Mouse (Mus musculus) liver, embryonic 13.5 days (tissue): ENCODE measurements at regions not wholly inside any gene's neighbourhood (a gene's known extent, or its start where the extent isn't known, plus 50 kb on each side); places are given as distances from the start of the nearest gene placed in this dataset.

Source experiments
- ATAC-seq: fragments of 200-750 bp; cut with Nextera tagmentation; 2 replicates; pipeline ENCODE4 v1.8.0; 2017; ENCODE audit warnings: low read depth, mild to moderate bottlenecking, moderate number of reproducible peaks, moderate library complexity
- DNase-seq: peaks from one replicate; pipeline ENCODE4 v3.0.0; 2022
- H3K27ac ChIP-seq: fragments of 300-500 bp; sonication (generic); 2 replicates; pipeline ENCODE4 v1.5.1; 2015; ENCODE audit warnings: moderate library complexity, mild to moderate bottlenecking, inconsistent platforms
- H3K27me3 ChIP-seq: fragments of 300-500 bp; sonication (generic); 2 replicates; pipeline ENCODE4 v1.6.1; 2015; ENCODE audit warnings: mild to moderate bottlenecking, inconsistent platforms
- H3K36me3 ChIP-seq: fragments of 300-500 bp; sonication (generic); 2 replicates; pipeline ENCODE4 v1.6.1; 2015; ENCODE audit warnings: mild to moderate bottlenecking, inconsistent platforms
- H3K4me1 ChIP-seq: fragments of 300-500 bp; sonication (generic); replicated peaks from 2 replicates; pipeline ENCODE4 v1.6.1; 2015; ENCODE audit warnings: inconsistent platforms
- H3K4me2 ChIP-seq: fragments of 300-500 bp; sonication (generic); 2 replicates; pipeline ENCODE4 v1.6.1; 2015; ENCODE audit warnings: inconsistent platforms, mild to moderate bottlenecking, moderate library complexity
- H3K4me3 ChIP-seq: fragments of 300-500 bp; sonication (generic); replicated peaks from 2 replicates; pipeline ENCODE4 v1.5.1; 2015; ENCODE audit warnings: mild to moderate bottlenecking, inconsistent platforms
- H3K9ac ChIP-seq: fragments of 300-500 bp; sonication (generic); 2 replicates; pipeline ENCODE4 v1.6.1; 2015; ENCODE audit warnings: mild to moderate bottlenecking, inconsistent platforms
- H3K9me3 ChIP-seq: fragments of 300-500 bp; sonication (generic); replicated peaks from 2 replicates; pipeline ENCODE4 v1.6.1; 2016; ENCODE audit warnings: inconsistent platforms
- WGBS: fragments of 180-500 bp; shearing (Covaris S2); methylation state at CpG from one replicate; pipeline ENCODE4 v1.1.7; 2015; ENCODE audit not compliant: insufficient replicate concordance; 5-methylcytosine and 5-hydroxymethylcytosine counted together

GRCm38 (mm10) chr3:8310379-8311128, 1299.3 kb downstream of the Zfp704 start:
- Histone ChIP-seq H3K4me2 (no peak overlapping the region), H3K27ac (no peak overlapping the region), H3K36me3 (no peaks in the 10 kb centered on the region), H3K27me3 (no peaks in the 10 kb centered on the region), H3K4me1 (no peaks in the 10 kb centered on the region), H3K4me3 (no peak overlapping the region), H3K9ac (no peak overlapping the region), H3K9me3 (no peaks in the 10 kb centered on the region)
- 49% methylated on average over 4 of the region's 4 CpGs for WGBS
- ATAC-seq (no peak), DNase-seq (no peak)

- 57% methylated on average over 3 of the region's 3 CpGs for whole genome bisulfite sequencing
- no peak for ATAC-seq
- DNase-seq: no peak
Observed at GRCm38 (mm10) chr3:8307296-8307695, 1302.6 kb downstream of the Zfp704 start.

DNA sequence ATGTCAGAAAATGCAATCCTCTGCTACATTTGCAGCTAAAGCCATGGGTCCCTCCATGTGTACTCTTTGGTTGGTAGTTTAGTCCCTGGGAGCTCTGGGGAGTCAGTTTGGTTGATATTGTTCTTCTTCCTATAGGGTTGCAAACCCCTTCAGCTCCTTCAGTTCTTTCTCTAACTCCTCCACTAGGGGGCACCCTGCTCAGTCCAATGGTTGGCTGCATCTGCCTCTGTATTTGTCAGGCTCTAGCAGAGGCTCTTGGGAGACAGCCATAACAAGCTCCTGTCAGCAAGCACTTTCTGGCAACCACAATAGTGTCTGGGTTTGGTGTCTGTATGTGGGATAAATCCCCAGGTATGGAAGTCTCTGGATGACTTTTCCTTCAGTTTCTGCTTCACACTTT, 1305.1 kb downstream of the Zfp704 start:
- H3K4me2 ChIP-seq: no peak overlapping the region
- H3K4me3 ChIP-seq: no peak overlapping the region
- H3K4me1 ChIP-seq: no peaks in the 10 kb centered on the region
- H3K9ac ChIP-seq: no peak overlapping the region
- no peak overlapping the region for H3K27ac ChIP-seq
- H3K9me3 ChIP-seq: no peaks in the 10 kb centered on the region
- H3K36me3 ChIP-seq: no peaks in the 10 kb centered on the region
- ATAC-seq (no peak), DNase-seq (no peak)
- no peaks in the 10 kb centered on the region for H3K27me3 ChIP-seq

More at GRCm38 (mm10) chr3:8307296-8307695, 1302.6 kb downstream of the Zfp704 start:
- Histone ChIP-seq H3K27me3 (no peaks in the 10 kb centered on the region), H3K27ac (no peak overlapping the region), H3K4me3 (no peak overlapping the region), H3K9me3 (no peaks in the 10 kb centered on the region), H3K4me1 (no peaks in the 10 kb centered on the region), H3K36me3 (no peaks in the 10 kb centered on the region), H3K4me2 (no peak overlapping the region), H3K9ac (no peak overlapping the region)

GRCm38 (mm10) chr3:8293036-8293435, 1316.8 kb downstream of the Zfp704 start:
- WGBS: 33% methylated on average over 1 of the region's 1 CpGs

DNA sequence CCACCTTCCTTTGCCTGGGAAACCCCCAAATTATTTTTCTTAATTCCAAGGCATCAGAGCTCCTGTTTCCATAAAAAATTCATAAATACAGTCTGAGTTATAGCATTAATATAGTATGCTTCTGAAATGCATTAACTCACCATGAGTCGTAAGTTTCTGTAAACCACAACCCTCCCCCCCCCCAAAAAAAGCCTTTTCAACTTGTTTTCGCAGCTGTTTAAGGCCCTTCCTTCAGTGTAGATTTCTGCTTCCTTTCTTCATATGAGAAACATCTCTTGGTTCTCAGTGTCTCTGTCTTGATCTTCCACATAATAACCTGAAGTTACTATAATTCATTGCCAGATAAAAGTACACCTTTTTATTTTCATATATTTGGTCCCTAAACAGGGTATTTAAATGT, 1320.3 kb downstream of the Zfp704 start:
- no peaks in the 10 kb centered on the region for H3K36me3 ChIP-seq
- ATAC-seq: no peak
- no peaks in the 10 kb centered on the region for H3K27me3 ChIP-seq
- DNase-seq: no peak
- 44% methylated on average over 2 of the region's 2 CpGs for WGBS
- no peak overlapping the region for H3K27ac ChIP-seq
- H3K4me1 ChIP-seq: no peaks in the 10 kb centered on the region
- no peaks in the 10 kb centered on the region for H3K9me3 ChIP-seq
- H3K9ac ChIP-seq: no peak overlapping the region
- H3K4me2 ChIP-seq: no peak overlapping the region
- H3K4me3 ChIP-seq: no peak overlapping the region

More at GRCm38 (mm10) chr3:8293036-8293435, 1316.8 kb downstream of the Zfp704 start:
- H3K4me3 ChIP-seq: no peak overlapping the region
- H3K9ac ChIP-seq: no peak overlapping the region
- DNase-seq (no peak), ATAC-seq (no peak)
- H3K4me2 ChIP-seq: no peak overlapping the region
- H3K4me1 ChIP-seq: no peaks in the 10 kb centered on the region
- H3K9me3 ChIP-seq: no peaks in the 10 kb centered on the region
- no peaks in the 10 kb centered on the region for H3K27me3 ChIP-seq
- no peak overlapping the region for H3K27ac ChIP-seq
- H3K36me3 ChIP-seq: no peaks in the 10 kb centered on the region

DNA sequence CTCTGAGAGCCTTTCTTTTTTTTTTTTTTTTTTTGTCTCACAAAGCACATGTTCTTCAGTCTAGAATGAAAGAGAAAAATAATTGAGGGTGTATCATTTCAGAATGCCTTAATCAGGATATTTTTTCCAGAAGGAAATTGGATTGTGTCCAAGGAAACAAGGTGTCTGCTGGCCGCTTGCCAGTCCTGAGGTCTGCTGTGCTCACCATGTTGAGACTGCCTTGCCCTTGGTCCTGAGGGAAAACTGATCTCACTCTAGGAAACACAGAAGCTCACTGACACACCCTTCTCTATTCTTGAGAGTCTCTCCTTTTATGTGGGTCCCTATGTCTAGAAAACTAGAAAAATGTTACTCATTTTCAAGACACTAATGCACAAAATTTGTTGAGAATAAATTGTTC, 1321.4 kb downstream of the Zfp704 start:
- ATAC-seq: no peak
- no peaks in the 10 kb centered on the region for H3K4me1 ChIP-seq
- no peak overlapping the region for H3K27ac ChIP-seq
- H3K36me3 ChIP-seq: no peaks in the 10 kb centered on the region
- H3K9ac ChIP-seq: no peak overlapping the region
- H3K9me3 ChIP-seq: no peaks in the 10 kb centered on the region
- H3K4me3 ChIP-seq: no peak overlapping the region
- no peak for DNase-seq
- WGBS: 48% methylated on average over 1 of the region's 1 CpGs
- no peak overlapping the region for H3K4me2 ChIP-seq
- no peaks in the 10 kb centered on the region for H3K27me3 ChIP-seq

DNA sequence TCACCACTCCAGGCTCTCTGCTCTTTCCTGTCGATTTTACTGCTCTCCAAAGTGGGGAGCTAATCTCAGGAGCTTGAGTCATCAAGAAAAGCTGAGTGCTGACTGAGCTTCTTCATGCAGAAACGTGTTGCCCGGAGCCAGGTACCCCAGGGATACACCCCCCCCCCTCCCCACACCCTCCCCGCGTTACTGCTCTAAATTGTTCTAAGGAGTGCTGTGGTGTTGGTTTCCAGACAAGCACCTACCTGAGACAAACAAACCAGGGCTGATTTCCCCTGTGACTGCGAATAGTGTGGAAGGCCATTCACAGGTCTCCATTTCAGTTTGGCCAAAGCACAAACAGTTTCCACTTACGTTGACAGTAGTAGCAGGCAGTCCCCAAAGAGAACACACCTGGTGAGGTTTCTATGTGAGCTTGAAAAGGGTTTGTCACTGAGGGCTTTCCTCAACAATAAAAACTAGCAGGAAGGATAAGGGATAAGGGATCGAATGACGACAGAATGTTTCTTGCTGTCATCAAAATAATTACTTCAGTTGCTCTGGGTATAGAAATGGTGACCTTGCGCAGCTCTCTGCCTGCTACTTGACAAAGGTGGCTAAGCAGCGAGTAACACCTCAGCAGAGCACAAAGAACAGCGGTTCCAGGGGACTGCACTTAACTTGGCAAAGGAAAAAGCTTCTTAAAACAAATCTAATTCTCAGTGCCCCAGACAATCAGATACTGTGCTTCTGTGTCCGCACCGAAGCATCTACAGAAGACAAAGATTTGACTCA, 1325.0 kb downstream of the Zfp704 start:
- no peaks in the 10 kb centered on the region for H3K27me3 ChIP-seq
- H3K36me3 ChIP-seq: no peaks in the 10 kb centered on the region
- WGBS: 59% methylated on average over 14 of the region's 14 CpGs
- DNase-seq (no peak), ATAC-seq (no peak)
- H3K9ac ChIP-seq: no peak overlapping the region
- no peak overlapping the region for H3K4me2 ChIP-seq
- no peak overlapping the region for H3K27ac ChIP-seq
- H3K4me1 ChIP-seq: no peaks in the 10 kb centered on the region
- no peaks in the 10 kb centered on the region for H3K9me3 ChIP-seq
- H3K4me3 ChIP-seq: no peak overlapping the region

- no peaks in the 10 kb centered on the region for H3K36me3 ChIP-seq
- H3K4me1 ChIP-seq: no peaks in the 10 kb centered on the region
- H3K27ac ChIP-seq: no peak overlapping the region
- H3K4me2 ChIP-seq: no peak overlapping the region
- ATAC-seq: no peak
- no peak overlapping the region for H3K4me3 ChIP-seq
- 50% methylated on average over 2 of the region's 2 CpGs for WGBS
- H3K27me3 ChIP-seq: no peaks in the 10 kb centered on the region
- H3K9ac ChIP-seq: no peak overlapping the region
- H3K9me3 ChIP-seq: no peaks in the 10 kb centered on the region
- no peak for DNase-seq
Observed at GRCm38 (mm10) chr3:8282411-8282810, 1327.5 kb downstream of the Zfp704 start.

GRCm38 (mm10) chr3:8276661-8277060, 1333.2 kb downstream of the Zfp704 start:
- no peak overlapping the region for H3K4me3 ChIP-seq
- no peak for ATAC-seq
- WGBS: 37% methylated on average over 1 of the region's 1 CpGs

GRCm38 (mm10) chr3:8270935-8271298, 1339.0 kb downstream of the Zfp704 start:
- H3K36me3 ChIP-seq: no peaks in the 10 kb centered on the region
- no peak overlapping the region for H3K4me2 ChIP-seq
- no peaks in the 10 kb centered on the region for H3K4me1 ChIP-seq
- no peak overlapping the region for H3K9ac ChIP-seq
- WGBS: 46% methylated on average over 3 of the region's 3 CpGs
- H3K4me3 ChIP-seq: no peak overlapping the region
- no peak for ATAC-seq
- DNase-seq: no peak
- no peak overlapping the region for H3K27ac ChIP-seq
- no peaks in the 10 kb centered on the region for H3K9me3 ChIP-seq
- H3K27me3 ChIP-seq: no peaks in the 10 kb centered on the region

More at GRCm38 (mm10) chr3:8276661-8277060, 1333.2 kb downstream of the Zfp704 start:
- no peak overlapping the region for H3K27ac ChIP-seq
- no peaks in the 10 kb centered on the region for H3K4me1 ChIP-seq
- no peaks in the 10 kb centered on the region for H3K9me3 ChIP-seq
- no peaks in the 10 kb centered on the region for H3K36me3 ChIP-seq
- H3K4me2 ChIP-seq: no peak overlapping the region
- no peaks in the 10 kb centered on the region for H3K27me3 ChIP-seq
- DNase-seq: no peak
- no peak overlapping the region for H3K9ac ChIP-seq

GRCm38 (mm10) chr3:8270009-8270934, 1339.6 kb downstream of the Zfp704 start:
- Histone ChIP-seq H3K36me3 (no peaks in the 10 kb centered on the region), H3K27ac (no peak overlapping the region), H3K9ac (no peak overlapping the region), H3K4me2 (no peak overlapping the region), H3K4me1 (no peaks in the 10 kb centered on the region), H3K27me3 (no peaks in the 10 kb centered on the region), H3K4me3 (no peak overlapping the region), H3K9me3 (no peaks in the 10 kb centered on the region)
- 38% methylated on average over 1 of the region's 1 CpGs for WGBS
- DNase-seq (no peak), ATAC-seq (no peak)
